13 mouse cellular contexts compared by ENCODE assay signal in the genomic region with DNA sequence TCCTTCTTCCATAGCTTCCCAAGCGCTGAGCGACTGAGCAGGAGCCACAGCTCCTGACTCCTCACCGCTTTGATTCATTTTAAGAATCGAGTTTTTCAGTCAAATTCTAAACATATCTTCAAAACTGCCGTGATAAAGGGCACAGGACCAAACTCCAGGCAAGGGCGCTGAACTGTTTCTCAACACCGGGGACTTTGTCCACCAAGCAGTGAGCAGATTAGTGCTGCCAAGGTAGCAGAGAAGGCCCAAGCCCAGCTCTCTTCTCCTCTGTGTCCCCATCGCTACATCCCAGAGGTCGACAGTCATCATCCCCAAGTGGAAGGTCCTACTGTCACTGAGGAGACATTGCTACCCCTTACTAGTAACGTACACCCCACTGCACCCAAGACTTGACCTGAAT. TPM values are rescaled to one million over a fixed set of nuclear protein-coding genes. Genes with fewer than 3 reads are reported as not detected.
"Had no signal": no experiment of that assay in that cellular context is flagged by ENCODE, and none has a peak within 500 bp of the region (broad histone marks: within the 10 kb centered on the region; RNA-seq: fewer than 3 reads in every experiment).

No protein-coding gene starts in this region.

- H3K4me1 ChIP-seq: hindbrain, embryonic 12.5 days; limb, embryonic 10.5 days; liver, embryonic 15.5 days; lung, embryonic 15.5 days; midbrain, embryonic 12.5 days; neural tube, embryonic 13.5 days had no signal

- H3K4me2 ChIP-seq: hindbrain, embryonic 12.5 days; liver, embryonic 15.5 days; lung, embryonic 15.5 days; midbrain, embryonic 12.5 days; neural tube, embryonic 13.5 days had no signal

- DNase-seq: right cerebral cortex, postnatal 14 days; thymus, adult 18-20 months; thymus, postnatal 14 days had no signal

- H3K9me3 ChIP-seq: hindbrain, embryonic 12.5 days; limb, embryonic 10.5 days; liver, embryonic 15.5 days; lung, embryonic 15.5 days; midbrain, embryonic 12.5 days; neural tube, embryonic 13.5 days had no signal

- H3K27me3 ChIP-seq: hindbrain, embryonic 12.5 days; liver, embryonic 15.5 days; lung, embryonic 15.5 days; midbrain, embryonic 12.5 days; neural tube, embryonic 13.5 days had no signal

- H3K27ac ChIP-seq: hindbrain, embryonic 12.5 days; left cerebral cortex, adult 2 months; limb, embryonic 10.5 days; liver, embryonic 15.5 days; lung, embryonic 15.5 days; midbrain, embryonic 12.5 days; neural tube, embryonic 13.5 days had no signal

- ATAC-seq: hindbrain, embryonic 16.5 days; inflammation-experienced regulatory T-cells, adult 6 months; midbrain, embryonic 16.5 days had no signal

- H3K9ac ChIP-seq: hindbrain, embryonic 12.5 days; liver, embryonic 15.5 days; lung, embryonic 15.5 days; midbrain, embryonic 12.5 days; neural tube, embryonic 13.5 days had no signal

- H3K4me3 ChIP-seq: hindbrain, embryonic 12.5 days; left cerebral cortex, adult 2 months; limb, embryonic 10.5 days; liver, embryonic 15.5 days; lung, embryonic 15.5 days; midbrain, embryonic 12.5 days; neural tube, embryonic 13.5 days had no signal

RNA-seq across cellular contexts. Expression of a gene that starts 58.3 kb away (rescaled TPM):
- polyA plus RNA-seq: inflammation-experienced regulatory T-cells, adult 6 months had no signal
